Mouse (Mus musculus): Measurements from ENCODE around the gene Pde11a. TPM values are rescaled to one million over a fixed set of nuclear protein-coding genes. Genes with fewer than 3 reads are reported as not detected.

The Pde11a gene
- polyA plus RNA-seq, 1 experiment from 2014 or later, result 1.2 TPM

DNA sequence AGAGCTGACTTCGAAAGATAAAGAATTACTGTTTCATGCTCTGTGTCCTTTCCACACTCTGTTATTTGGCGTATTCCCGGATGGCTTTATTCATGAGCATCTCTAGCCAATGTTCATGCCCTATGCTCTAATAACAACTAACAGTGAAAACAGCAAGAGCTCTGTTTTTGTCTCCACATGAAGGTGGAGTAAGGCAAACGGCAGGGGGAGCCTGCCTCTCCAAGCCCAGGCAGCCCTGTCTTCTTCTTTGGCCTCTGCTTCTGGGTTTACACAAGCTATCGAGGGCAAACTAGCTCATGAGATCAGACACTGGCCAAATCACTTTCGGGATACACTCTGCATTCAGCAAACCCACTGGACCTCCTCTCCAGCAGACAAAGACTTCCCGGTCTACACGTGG is 241.3 kb downstream of the Pde11a start:
- Histone ChIP-seq H3K4me3 (ENCODE audit: low read length) (no peak overlapping the region), H3K27ac (ENCODE audit: low read depth, low read length) (no peak overlapping the region), H3K9ac (ENCODE audit: low read depth, low read length) (no peak overlapping the region), H3K4me2 (ENCODE audit: low read length) (no peak overlapping the region), H3K36me3 (ENCODE audit: control insufficient read depth, insufficient read depth, low read length) (no peaks in the 10 kb centered on the region), H3K9me3 (ENCODE audit: control insufficient read depth, low read length) (no peaks in the 10 kb centered on the region), H3K27me3 (replicated peaks; ENCODE audit: control insufficient read depth, insufficient read depth, low read length) (no peaks in the 10 kb centered on the region), H3K4me1 (ENCODE audit: control insufficient read depth, insufficient read depth, low read depth, low read length) (no peaks in the 10 kb centered on the region)
- no peak for ATAC-seq
- 70% methylated on average over 8 of the region's 8 CpGs for WGBS

DNA sequence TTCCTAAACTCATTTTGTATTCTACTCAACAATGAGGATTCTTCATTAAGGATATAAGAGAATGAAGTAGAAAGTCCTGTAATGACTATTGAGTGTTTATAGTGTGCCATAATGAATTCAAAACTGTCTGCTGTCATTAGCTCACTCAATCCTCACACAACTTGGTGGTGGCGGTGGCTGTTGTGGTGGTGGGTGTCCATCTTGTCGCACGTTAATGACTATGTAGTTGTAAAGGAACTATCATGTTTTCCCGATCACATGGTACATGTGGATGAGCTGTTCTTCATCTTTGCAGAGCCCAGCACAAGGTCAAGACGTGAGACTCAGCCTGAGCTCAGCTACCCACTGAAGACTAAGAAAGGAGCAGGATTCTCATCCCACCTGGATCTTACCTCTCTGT is 242.7 kb downstream of the Pde11a start:
- Histone ChIP-seq H3K4me2 (ENCODE audit: low read length) (no peak overlapping the region), H3K9me3 (ENCODE audit: control insufficient read depth, low read length) (no peaks in the 10 kb centered on the region), H3K9ac (ENCODE audit: low read depth, low read length) (no peak overlapping the region), H3K4me3 (ENCODE audit: low read length) (no peak overlapping the region), H3K27ac (ENCODE audit: low read depth, low read length) (no peak overlapping the region), H3K27me3 (replicated peaks; ENCODE audit: control insufficient read depth, insufficient read depth, low read length) (no peaks in the 10 kb centered on the region), H3K36me3 (ENCODE audit: control insufficient read depth, insufficient read depth, low read length) (no peaks in the 10 kb centered on the region), H3K4me1 (ENCODE audit: control insufficient read depth, insufficient read depth, low read depth, low read length) (no peaks in the 10 kb centered on the region)
- no peak for ATAC-seq
- 91% methylated on average over 5 of the region's 5 CpGs for WGBS

DNA sequence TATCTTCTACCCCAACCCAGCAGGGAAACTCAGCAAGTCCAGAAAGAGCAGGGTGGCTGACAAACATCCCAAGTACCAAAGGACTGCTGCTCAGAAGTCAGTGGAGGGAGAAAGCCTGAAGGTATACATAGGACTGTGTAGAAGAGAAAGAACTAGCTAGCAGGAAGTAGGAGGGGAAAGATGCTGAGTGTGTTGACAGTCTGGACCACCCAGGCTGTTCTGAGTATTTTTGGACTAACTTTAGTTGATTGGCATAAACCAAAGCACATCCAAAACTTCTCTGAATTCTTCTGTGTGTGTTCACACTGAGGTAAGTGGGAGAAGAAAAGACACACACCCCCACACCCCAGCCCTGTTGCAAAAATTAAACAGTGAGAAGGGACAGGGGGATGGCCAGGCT is 248.1 kb downstream of the Pde11a start:
- Histone ChIP-seq H3K9me3 (ENCODE audit: control insufficient read depth, low read length) (no peaks in the 10 kb centered on the region), H3K4me2 (ENCODE audit: low read length) (no peak overlapping the region), H3K36me3 (ENCODE audit: control insufficient read depth, insufficient read depth, low read length) (no peaks in the 10 kb centered on the region), H3K27me3 (replicated peaks; ENCODE audit: control insufficient read depth, insufficient read depth, low read length) (no peaks in the 10 kb centered on the region), H3K4me3 (ENCODE audit: low read length) (no peak overlapping the region), H3K9ac (ENCODE audit: low read depth, low read length) (no peak overlapping the region), H3K27ac (ENCODE audit: low read depth, low read length) (no peak overlapping the region), H3K4me1 (ENCODE audit: control insufficient read depth, insufficient read depth, low read depth, low read length) (peaks cover 3% of the 10 kb centered on the region; the same call in 1 of the 2 replicates)
- no peak for ATAC-seq

DNA sequence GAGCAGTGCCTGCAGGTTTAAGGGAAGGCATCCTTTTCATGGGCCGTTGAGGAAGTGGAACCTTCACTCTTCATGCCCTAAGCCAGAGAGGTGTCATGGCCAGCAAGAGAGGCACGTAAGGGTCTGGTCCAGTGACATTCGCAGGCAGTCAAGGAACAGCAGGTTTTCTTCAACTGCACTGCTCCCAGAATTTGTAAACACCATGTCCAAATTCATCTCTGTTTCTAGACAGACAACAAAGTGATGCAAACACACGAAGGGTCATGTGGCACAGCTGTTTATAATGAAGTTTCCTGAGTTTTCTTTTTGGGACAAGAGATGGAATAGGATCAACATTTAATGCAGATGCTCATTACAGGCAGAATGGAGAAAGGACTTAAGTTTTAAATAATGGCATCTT is 249.7 kb downstream of the Pde11a start:
- peaks cover 3% of the 10 kb centered on the region; the same call in 1 of the 2 replicates for H3K4me1 ChIP-seq (ENCODE audit: control insufficient read depth, insufficient read depth, low read depth, low read length)
- no peak overlapping the region for H3K4me3 ChIP-seq (ENCODE audit: low read length)
- 80% methylated on average over 4 of the region's 4 CpGs for WGBS
- no peak overlapping the region for H3K9ac ChIP-seq (ENCODE audit: low read depth, low read length)
- no peak overlapping the region for H3K4me2 ChIP-seq (ENCODE audit: low read length)
- no peaks in the 10 kb centered on the region for H3K9me3 ChIP-seq (ENCODE audit: control insufficient read depth, low read length)
- H3K27me3 ChIP-seq (replicated peaks; ENCODE audit: control insufficient read depth, insufficient read depth, low read length), result no peaks in the 10 kb centered on the region
- H3K27ac ChIP-seq (ENCODE audit: low read depth, low read length), result no peak overlapping the region
- no peak for ATAC-seq
- H3K36me3 ChIP-seq (ENCODE audit: control insufficient read depth, insufficient read depth, low read length), result no peaks in the 10 kb centered on the region

DNA sequence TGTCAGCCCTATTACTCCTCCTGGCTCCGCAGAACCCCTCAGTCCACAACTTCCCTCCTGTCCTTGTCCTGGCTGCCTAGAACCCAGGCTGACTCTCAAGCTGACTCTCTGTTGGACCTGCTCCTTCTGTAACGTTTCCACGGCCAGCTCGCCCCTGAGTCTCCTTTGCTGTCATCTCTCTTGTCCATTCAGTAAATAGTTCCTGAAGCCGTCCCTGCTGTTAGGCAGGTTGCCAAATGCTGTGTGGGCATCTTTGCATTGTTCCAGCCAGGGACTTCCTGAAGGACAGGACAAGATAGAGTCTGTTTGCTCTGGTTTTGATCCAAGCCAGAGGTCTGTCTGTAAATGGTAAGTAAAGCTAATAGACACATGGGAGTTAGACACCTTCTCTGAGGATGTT is 250.2 kb downstream of the Pde11a start:
- Histone ChIP-seq H3K27me3 (replicated peaks; ENCODE audit: control insufficient read depth, insufficient read depth, low read length) (no peaks in the 10 kb centered on the region), H3K27ac (ENCODE audit: low read depth, low read length) (no peak overlapping the region), H3K36me3 (ENCODE audit: control insufficient read depth, insufficient read depth, low read length) (no peaks in the 10 kb centered on the region), H3K4me3 (ENCODE audit: low read length) (no peak overlapping the region), H3K9ac (ENCODE audit: low read depth, low read length) (no peak overlapping the region), H3K9me3 (ENCODE audit: control insufficient read depth, low read length) (no peaks in the 10 kb centered on the region), H3K4me1 (ENCODE audit: control insufficient read depth, insufficient read depth, low read depth, low read length) (peaks cover 3% of the 10 kb centered on the region; the same call in 1 of the 2 replicates), H3K4me2 (ENCODE audit: low read length) (no peak overlapping the region)
- no peak for ATAC-seq
- whole genome bisulfite sequencing, result 60% methylated on average over 5 of the region's 5 CpGs

DNA sequence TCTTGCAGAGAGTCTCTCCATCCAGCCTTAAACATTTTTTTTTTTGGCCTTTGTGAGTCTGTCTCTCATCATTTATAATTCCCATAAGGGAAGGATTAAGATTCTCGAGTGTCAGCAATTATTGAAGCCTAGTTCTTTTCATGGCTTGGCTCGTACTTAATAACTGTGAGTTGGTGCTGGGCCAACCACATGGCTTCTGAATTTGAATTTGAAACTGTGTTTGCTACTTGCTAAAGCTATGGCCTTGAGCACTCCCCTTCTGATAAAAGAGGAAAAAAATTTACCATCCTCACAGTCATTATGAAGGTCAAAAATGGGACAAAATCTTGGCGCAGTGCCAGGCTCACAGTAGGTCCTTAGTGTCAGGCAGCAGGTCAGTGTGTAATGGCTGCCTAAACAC is 251.4 kb downstream of the Pde11a start:
- Histone ChIP-seq H3K4me1 (ENCODE audit: control insufficient read depth, insufficient read depth, low read depth, low read length) (peaks cover 3% of the 10 kb centered on the region; the same call in 1 of the 2 replicates), H3K4me3 (ENCODE audit: low read length) (no peak overlapping the region), H3K9ac (ENCODE audit: low read depth, low read length) (no peak overlapping the region), H3K27ac (ENCODE audit: low read depth, low read length) (no peak overlapping the region), H3K9me3 (ENCODE audit: control insufficient read depth, low read length) (no peaks in the 10 kb centered on the region), H3K4me2 (ENCODE audit: low read length) (no peak overlapping the region), H3K36me3 (ENCODE audit: control insufficient read depth, insufficient read depth, low read length) (no peaks in the 10 kb centered on the region), H3K27me3 (replicated peaks; ENCODE audit: control insufficient read depth, insufficient read depth, low read length) (no peaks in the 10 kb centered on the region)
- WGBS, result 39% methylated on average over 3 of the region's 3 CpGs
- ATAC-seq, result no peak

DNA sequence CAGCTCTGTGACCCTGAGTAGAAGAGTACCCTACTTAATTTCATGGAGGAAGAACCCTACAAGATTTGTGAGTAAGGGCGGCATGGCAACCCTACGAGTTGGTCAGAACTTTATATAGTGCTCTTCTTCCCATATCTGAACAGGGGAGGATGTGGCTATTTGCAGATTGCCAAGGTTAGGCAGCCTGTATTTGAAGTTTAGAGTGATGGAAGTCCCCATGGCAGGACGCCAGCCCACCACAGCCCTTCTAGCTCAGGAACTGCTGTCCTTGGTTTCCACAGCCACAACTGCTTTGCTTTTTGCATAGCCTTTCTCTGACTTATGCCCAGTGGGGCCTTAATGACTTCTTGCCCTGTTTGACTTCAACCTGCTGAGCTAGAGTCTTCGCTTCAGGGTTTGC is 253.6 kb downstream of the Pde11a start:
- no peaks in the 10 kb centered on the region for H3K36me3 ChIP-seq (ENCODE audit: control insufficient read depth, insufficient read depth, low read length)
- no peak overlapping the region for H3K4me2 ChIP-seq (ENCODE audit: low read length)
- H3K4me3 ChIP-seq (ENCODE audit: low read length), result no peak overlapping the region
- WGBS, result 83% methylated on average over 4 of the region's 4 CpGs
- H3K9me3 ChIP-seq (ENCODE audit: control insufficient read depth, low read length), result no peaks in the 10 kb centered on the region
- peaks cover 3% of the 10 kb centered on the region; the same call in 1 of the 2 replicates for H3K4me1 ChIP-seq (ENCODE audit: control insufficient read depth, insufficient read depth, low read depth, low read length)
- ATAC-seq, result no peak
- no peak overlapping the region for H3K9ac ChIP-seq (ENCODE audit: low read depth, low read length)
- H3K27me3 ChIP-seq (replicated peaks; ENCODE audit: control insufficient read depth, insufficient read depth, low read length), result no peaks in the 10 kb centered on the region
- no peak overlapping the region for H3K27ac ChIP-seq (ENCODE audit: low read depth, low read length)

DNA sequence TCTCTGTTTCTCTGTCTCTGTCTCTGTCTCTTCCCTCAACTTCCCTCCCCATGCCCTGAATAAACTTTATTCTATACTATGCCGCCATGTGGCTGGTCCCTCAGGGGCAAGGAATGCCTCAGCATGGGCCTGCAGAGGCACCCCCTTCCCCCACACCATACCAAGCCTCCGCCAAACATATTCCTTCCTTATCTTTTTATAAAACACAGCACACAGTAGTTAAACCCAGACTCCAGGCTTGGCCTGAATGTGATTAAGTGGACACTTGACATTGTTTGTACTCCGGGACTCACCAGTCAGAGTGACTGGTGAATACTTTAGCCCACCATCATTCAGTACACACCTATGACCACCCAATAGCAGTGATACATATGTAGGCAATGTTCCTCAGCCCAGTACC is 254.7 kb downstream of the Pde11a start:
- Histone ChIP-seq H3K36me3 (ENCODE audit: control insufficient read depth, insufficient read depth, low read length) (no peaks in the 10 kb centered on the region), H3K9me3 (ENCODE audit: control insufficient read depth, low read length) (no peaks in the 10 kb centered on the region), H3K4me3 (ENCODE audit: low read length) (no peak overlapping the region), H3K4me2 (ENCODE audit: low read length) (no peak overlapping the region), H3K9ac (ENCODE audit: low read depth, low read length) (no peak overlapping the region), H3K27me3 (replicated peaks; ENCODE audit: control insufficient read depth, insufficient read depth, low read length) (no peaks in the 10 kb centered on the region), H3K4me1 (ENCODE audit: control insufficient read depth, insufficient read depth, low read depth, low read length) (peaks cover 3% of the 10 kb centered on the region; the same call in 1 of the 2 replicates), H3K27ac (ENCODE audit: low read depth, low read length) (no peak overlapping the region)
- 84% methylated on average over 3 of the region's 3 CpGs for WGBS
- no peak for ATAC-seq

DNA sequence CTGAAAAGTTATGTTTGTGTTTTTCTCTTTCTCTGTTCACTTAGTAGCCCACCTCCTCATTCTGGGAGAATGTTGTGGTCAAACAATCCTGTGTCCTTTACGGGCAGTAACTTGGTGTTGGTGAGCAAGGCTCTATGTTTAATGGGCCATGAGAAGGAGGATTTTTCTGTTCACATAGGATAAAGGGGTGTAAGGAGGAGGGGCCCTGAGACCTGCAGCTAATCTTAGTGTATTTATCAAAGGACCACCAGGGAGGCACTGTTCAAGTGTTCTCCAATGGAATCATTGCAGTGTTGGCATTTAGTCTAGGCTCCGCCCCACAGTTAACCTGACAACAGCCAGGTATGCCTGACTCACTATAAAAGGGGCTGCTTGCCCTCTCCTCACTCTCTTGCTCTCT is 255.2 kb downstream of the Pde11a start:
- no peaks in the 10 kb centered on the region for H3K9me3 ChIP-seq (ENCODE audit: control insufficient read depth, low read length)
- WGBS, result 83% methylated on average over 2 of the region's 2 CpGs
- ATAC-seq, result no peak

DNA sequence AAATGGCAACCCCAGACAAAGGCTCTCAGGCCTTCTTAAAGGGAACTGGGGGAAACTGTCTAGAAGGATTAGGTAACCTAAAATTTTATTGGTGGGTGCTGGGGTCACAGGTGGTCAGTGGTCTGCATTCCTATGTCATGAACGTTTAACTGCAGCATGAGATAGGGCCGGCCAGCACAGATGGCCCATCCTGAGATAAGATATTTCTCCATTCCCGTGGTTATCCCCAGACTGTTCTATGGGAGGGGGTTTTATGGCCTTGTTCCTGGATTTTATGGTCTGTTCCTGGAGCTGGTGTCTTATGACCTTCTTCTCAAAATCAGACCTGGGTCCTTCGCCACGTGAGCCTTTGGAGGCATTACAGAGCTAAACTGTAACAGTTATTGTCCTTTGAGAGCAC is 256.6 kb downstream of the Pde11a start:
- no peak for ATAC-seq
- no peaks in the 10 kb centered on the region for H3K27me3 ChIP-seq (replicated peaks; ENCODE audit: control insufficient read depth, insufficient read depth, low read length)
- no peaks in the 10 kb centered on the region for H3K9me3 ChIP-seq (ENCODE audit: control insufficient read depth, low read length)
- H3K36me3 ChIP-seq (ENCODE audit: control insufficient read depth, insufficient read depth, low read length), result no peaks in the 10 kb centered on the region
- no peak overlapping the region for H3K4me2 ChIP-seq (ENCODE audit: low read length)
- no peak overlapping the region for H3K9ac ChIP-seq (ENCODE audit: low read depth, low read length)
- no peak overlapping the region for H3K27ac ChIP-seq (ENCODE audit: low read depth, low read length)
- H3K4me1 ChIP-seq (ENCODE audit: control insufficient read depth, insufficient read depth, low read depth, low read length), result no peaks in the 10 kb centered on the region
- WGBS, result 85% methylated on average over 5 of the region's 5 CpGs
- H3K4me3 ChIP-seq (ENCODE audit: low read length), result no peak overlapping the region

More for the DNA sequence above, 255.2 kb downstream of the Pde11a start:
- Histone ChIP-seq H3K36me3 (ENCODE audit: control insufficient read depth, insufficient read depth, low read length) (no peaks in the 10 kb centered on the region), H3K9ac (ENCODE audit: low read depth, low read length) (no peak overlapping the region), H3K27ac (ENCODE audit: low read depth, low read length) (no peak overlapping the region), H3K4me3 (ENCODE audit: low read length) (no peak overlapping the region), H3K4me2 (ENCODE audit: low read length) (no peak overlapping the region), H3K27me3 (replicated peaks; ENCODE audit: control insufficient read depth, insufficient read depth, low read length) (no peaks in the 10 kb centered on the region), H3K4me1 (ENCODE audit: control insufficient read depth, insufficient read depth, low read depth, low read length) (peaks cover 2% of the 10 kb centered on the region; the same call in 1 of the 2 replicates)

All from hindbrain, embryonic 16.5 days (tissue).